Mouse (Mus musculus): Measurements from ENCODE around the gene Ogfod1.

The Ogfod1 gene

GRCm38 (mm10) chr8:94036944-94037524 lies at the start of gene Ogfod1, which contains the start of gene Nudt21:
Gene Ogfod1, plus strand, starts transcription at chr8:94037198.
Gene Nudt21, minus strand, starts transcription at chr8:94037031.
- DNase-seq, result peak; percentile 97

GRCm38 (mm10) chr8:93989739-93990138 lies 47.3 kb upstream of the Ogfod1 start:
- DNase-seq, result no peak

GRCm38 (mm10) chr8:93998961-93999360 lies 38.0 kb upstream of the Ogfod1 start:
- peak; percentile 28 to 51 for DNase-seq

- no peak for DNase-seq
Observed at GRCm38 (mm10) chr8:94004139-94004538, 32.9 kb upstream of the Ogfod1 start.

- DNase-seq, result no peak
Observed at GRCm38 (mm10) chr8:94009243-94009845, 27.7 kb upstream of the Ogfod1 start.

GRCm38 (mm10) chr8:94010101-94010705 lies 26.8 kb upstream of the Ogfod1 start:
- DNase-seq, result no peak

- DNase-seq, result no peak
Observed at GRCm38 (mm10) chr8:94011076-94012012, 25.7 kb upstream of the Ogfod1 start.

- peak; percentile 80 to 82 for DNase-seq
Observed at GRCm38 (mm10) chr8:94012013-94012951, 24.7 kb upstream of the Ogfod1 start, which contains the start of gene Amfr. Gene Amfr, minus strand, starts transcription at chr8:94012842.

- DNase-seq, result no peak
Observed at GRCm38 (mm10) chr8:94013026-94013612, 23.9 kb upstream of the Ogfod1 start.

GRCm38 (mm10) chr8:94023916-94024315 lies 13.1 kb upstream of the Ogfod1 start:
- DNase-seq, result no peak

- DNase-seq, result no peak
Observed at GRCm38 (mm10) chr8:94029701-94030100, 7.3 kb upstream of the Ogfod1 start.

- no peak for DNase-seq
Observed at GRCm38 (mm10) chr8:94033601-94034000, 3.4 kb upstream of the Ogfod1 start.

- no peak for DNase-seq
Observed at GRCm38 (mm10) chr8:94035200-94035599, 1.8 kb upstream of the Ogfod1 start.

GRCm38 (mm10) chr8:94036541-94036940 lies 457 bp upstream of the Ogfod1 start:
- DNase-seq, result peak; percentile 74 to 75

GRCm38 (mm10) chr8:94037806-94038205 lies 808 bp downstream of the Ogfod1 start:
- DNase-seq, result peak; percentile 25 to 26

GRCm38 (mm10) chr8:94047845-94048244 lies 10.8 kb downstream of the Ogfod1 start:
- peak; percentile 17 to 25 for DNase-seq

- DNase-seq, result no peak
Observed at GRCm38 (mm10) chr8:94052696-94053095, 15.7 kb downstream of the Ogfod1 start.

GRCm38 (mm10) chr8:94057157-94057854 lies 20.3 kb downstream of the Ogfod1 start:
- peak; percentile 74 to 84 for DNase-seq

GRCm38 (mm10) chr8:94066121-94066863 lies 29.3 kb downstream of the Ogfod1 start:
- no peak for DNase-seq

GRCm38 (mm10) chr8:94068793-94069192 lies 31.8 kb downstream of the Ogfod1 start:
- no peak for DNase-seq
